Mouse (Mus musculus) bone marrow, adult 2 months (tissue): ENCODE data around the gene Ahsa1.

Experiments
- CTCF ChIP-seq: fragments of 200-500 bp; IDR thresholded peaks from 2 replicates; pipeline ENCODE4 v1.5.1; 2011; ENCODE audit warnings: low read length, control low read depth; ENCODE audit not compliant: control insufficient read depth, insufficient read depth
- POLR2A ChIP-seq: fragments of 200-500 bp; IDR thresholded peaks from 2 replicates; pipeline ENCODE4 v1.6.1; 2011; ENCODE audit warnings: low read depth, mild to moderate bottlenecking, control low read depth, low read length, borderline replicate concordance; ENCODE audit not compliant: control insufficient read depth

- TF ChIP-seq CTCF = no peak
- no peak for TF ChIP-seq POLR2A
These were observed 9.7 kb upstream of the Ahsa1 start for GRCm38 (mm10) chr12:87256629-87257028.
